Mouse (Mus musculus): ENCODE measurements around the gene Dock4. TPM values are rescaled to one million over a fixed set of nuclear protein-coding genes. Genes with fewer than 3 reads are reported as not detected.
"Not testable (repeated sequence)": the region's sequence is repeated elsewhere in the genome, so short reads cannot be mapped to it uniquely, and the experiment has no call there.

Gene Dock4
- total RNA-seq, 2 experiments from 2014 or later = 21.6 to 29.7 TPM

- DNase-seq = no peak
These were observed 378.5 kb downstream of the Dock4 start for GRCm38 (mm10) chr12:40824251-40824650.

- DNase-seq = no peak
These were observed 380.2 kb downstream of the Dock4 start for GRCm38 (mm10) chr12:40825935-40826460.

- no peak for DNase-seq
These were observed 380.7 kb downstream of the Dock4 start for GRCm38 (mm10) chr12:40826491-40826890.

GRCm38 (mm10) chr12:40828025-40828424 is 382.3 kb downstream of the Dock4 start:
- no peak for DNase-seq

- DNase-seq = no peak
These were observed 383.5 kb downstream of the Dock4 start for GRCm38 (mm10) chr12:40829269-40829668.

- DNase-seq = peak; percentile 15
These were observed 386.4 kb downstream of the Dock4 start for GRCm38 (mm10) chr12:40832157-40832556.

GRCm38 (mm10) chr12:40836924-40837323 is 391.2 kb downstream of the Dock4 start:
- DNase-seq = no peak

- DNase-seq = peak; percentile 60
These were observed 392.0 kb downstream of the Dock4 start for GRCm38 (mm10) chr12:40837597-40838337.

- no peak for DNase-seq
These were observed 392.6 kb downstream of the Dock4 start for GRCm38 (mm10) chr12:40838338-40838695.

GRCm38 (mm10) chr12:40838940-40839339 is 393.2 kb downstream of the Dock4 start:
- no peak for DNase-seq

GRCm38 (mm10) chr12:40839817-40840216 is 394.1 kb downstream of the Dock4 start:
- no peak for DNase-seq

- DNase-seq = no peak
These were observed 396.7 kb downstream of the Dock4 start for GRCm38 (mm10) chr12:40842251-40842988.

GRCm38 (mm10) chr12:40842991-40843390 is 397.2 kb downstream of the Dock4 start:
- no peak for DNase-seq

- DNase-seq = no peak
These were observed 397.8 kb downstream of the Dock4 start for GRCm38 (mm10) chr12:40843474-40844080.

- no peak for DNase-seq
These were observed 398.6 kb downstream of the Dock4 start for GRCm38 (mm10) chr12:40844324-40844723.

- no peak for DNase-seq
These were observed 409.1 kb downstream of the Dock4 start for GRCm38 (mm10) chr12:40854705-40855367.

GRCm38 (mm10) chr12:40857466-40857865 is 411.7 kb downstream of the Dock4 start:
- no peak for DNase-seq

- DNase-seq = not testable (repeated sequence)
These were observed 413.0 kb downstream of the Dock4 start for GRCm38 (mm10) chr12:40858763-40859162.

GRCm38 (mm10) chr12:40870387-40870786 is 424.6 kb downstream of the Dock4 start:
- DNase-seq = no peak

GRCm38 (mm10) chr12:40872716-40873115 is 427.0 kb downstream of the Dock4 start:
- no peak for DNase-seq

- not testable (repeated sequence) for DNase-seq
These were observed 427.5 kb downstream of the Dock4 start for GRCm38 (mm10) chr12:40873267-40873666.

GRCm38 (mm10) chr12:40884976-40885375 is 439.2 kb downstream of the Dock4 start:
- DNase-seq = no peak

All from gastrocnemius, postnatal 10 days (tissue).